Mouse (Mus musculus) NIH3T3 (cell line): ENCODE data around the gene Wnt10b.

Experiments used
- DNase-seq: peaks from one replicate; pipeline ENCODE4 v3.0.0-alpha.2; 2012; ENCODE audit warnings: low read depth

The Wnt10b gene

GRCm38 (mm10) chr15:98796803-98797595, 19.0 kb upstream of the Wnt10b start:
- peak; percentile 53 for DNase-seq

- DNase-seq: no peak
Observed at GRCm38 (mm10) chr15:98793141-98793698, 15.3 kb upstream of the Wnt10b start.

GRCm38 (mm10) chr15:98792233-98793020, 14.5 kb upstream of the Wnt10b start:
- DNase-seq: no peak

- no peak for DNase-seq
Observed at GRCm38 (mm10) chr15:98791771-98792170, 13.8 kb upstream of the Wnt10b start.

- no peak for DNase-seq
Observed at GRCm38 (mm10) chr15:98791221-98791620, 13.3 kb upstream of the Wnt10b start.

GRCm38 (mm10) chr15:98790761-98791160, 12.8 kb upstream of the Wnt10b start:
- DNase-seq: no peak

GRCm38 (mm10) chr15:98789661-98790535, 11.9 kb upstream of the Wnt10b start, which contains the start of gene Wnt1:
Gene Wnt1, plus strand, starts transcription at chr15:98789857.
- DNase-seq: peak; percentile 66

- peak; percentile 76 for DNase-seq
Observed at GRCm38 (mm10) chr15:98788972-98789660, 11.2 kb upstream of the Wnt10b start.

GRCm38 (mm10) chr15:98787930-98788329, 10.0 kb upstream of the Wnt10b start:
- DNase-seq: peak; percentile 72

- DNase-seq: peak; percentile 57
Observed at GRCm38 (mm10) chr15:98785744-98786143, 7.8 kb upstream of the Wnt10b start.

- DNase-seq: no peak
Observed at GRCm38 (mm10) chr15:98781166-98781565, 3.2 kb upstream of the Wnt10b start.

GRCm38 (mm10) chr15:98780573-98780972, 2.6 kb upstream of the Wnt10b start:
- peak; percentile 97 for DNase-seq

- DNase-seq: peak; percentile 85
Observed at GRCm38 (mm10) chr15:98780075-98780474, 2.1 kb upstream of the Wnt10b start.

- DNase-seq: no peak
Observed at GRCm38 (mm10) chr15:98778806-98779205, 856 bp upstream of the Wnt10b start.

- no peak for DNase-seq
Observed at GRCm38 (mm10) chr15:98778191-98778770, 331 bp upstream of the Wnt10b start.

GRCm38 (mm10) chr15:98777005-98777616, 839 bp downstream of the Wnt10b start:
- no peak for DNase-seq

GRCm38 (mm10) chr15:98776280-98777004, 1.5 kb downstream of the Wnt10b start:
- DNase-seq: no peak

GRCm38 (mm10) chr15:98775533-98775932, 2.4 kb downstream of the Wnt10b start:
- no peak for DNase-seq

GRCm38 (mm10) chr15:98774096-98774495, 3.9 kb downstream of the Wnt10b start:
- peak; percentile 32 for DNase-seq
